Mouse (Mus musculus): ENCODE results near the gene Vegfb. TPM values are rescaled to one million over a fixed set of nuclear protein-coding genes. Genes with fewer than 3 reads are reported as not detected.

Vegfb gene
- polyA plus RNA-seq, 1 experiment from 2014 or later = 23.2 TPM

DNA sequence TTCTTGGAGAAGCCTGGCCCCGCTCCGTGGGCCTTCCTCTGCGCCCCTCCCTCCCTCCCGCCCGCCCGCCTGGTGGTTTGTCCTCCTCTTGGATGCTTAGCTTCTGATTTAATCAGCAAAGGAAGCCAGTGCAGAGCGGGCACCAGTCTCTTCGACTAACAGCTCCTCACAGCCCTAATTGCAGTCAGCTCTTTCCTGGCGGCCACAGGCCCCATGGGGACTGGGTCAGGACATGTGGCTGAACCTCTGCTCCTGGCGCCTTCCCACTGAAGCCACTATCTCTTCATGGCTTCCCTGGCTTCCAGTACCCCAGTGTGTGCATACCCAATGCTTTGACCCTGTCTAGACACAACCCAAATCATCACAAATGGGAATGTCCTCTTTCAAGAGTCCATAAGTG is 31.0 kb downstream of the Vegfb start:
- Histone ChIP-seq H3K27ac (no peak overlapping the region), H3K4me1 (peaks cover 21% of the 10 kb centered on the region), H3K4me3 (no peak overlapping the region), H3K36me3 (peaks cover 74% of the 10 kb centered on the region), H3K4me2 (no peak overlapping the region), H3K9me3 (replicated peaks) (no peaks in the 10 kb centered on the region), H3K9ac (no peak overlapping the region), H3K27me3 (replicated peaks) (no peaks in the 10 kb centered on the region)
- WGBS (ENCODE audit: insufficient replicate concordance) = 72% methylated on average over 10 of the region's 10 CpGs
- ATAC-seq = no peak

DNA sequence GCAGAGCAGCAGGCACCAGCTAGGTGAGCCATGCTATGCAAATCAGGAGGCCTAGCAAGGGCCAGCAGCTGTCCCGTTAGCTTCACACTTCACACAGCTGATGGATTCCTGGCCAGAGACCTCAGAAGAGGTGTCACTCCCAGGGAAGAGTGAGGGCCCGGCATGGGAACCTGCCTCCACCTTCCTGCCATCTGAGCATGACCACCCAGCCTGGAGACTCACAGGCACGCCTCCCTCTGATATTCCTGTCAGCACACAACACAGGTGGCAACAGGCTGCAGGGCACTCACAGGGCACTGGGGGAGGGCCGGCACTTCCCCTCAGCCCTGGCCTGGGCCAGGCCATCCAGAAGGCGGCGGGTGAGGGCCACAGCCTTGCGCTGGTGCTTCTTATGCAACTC is 32.0 kb downstream of the Vegfb start:
- peaks cover 30% of the 10 kb centered on the region for H3K4me1 ChIP-seq
- no peak overlapping the region for H3K4me2 ChIP-seq
- H3K36me3 ChIP-seq = peaks cover 69% of the 10 kb centered on the region

DNA sequence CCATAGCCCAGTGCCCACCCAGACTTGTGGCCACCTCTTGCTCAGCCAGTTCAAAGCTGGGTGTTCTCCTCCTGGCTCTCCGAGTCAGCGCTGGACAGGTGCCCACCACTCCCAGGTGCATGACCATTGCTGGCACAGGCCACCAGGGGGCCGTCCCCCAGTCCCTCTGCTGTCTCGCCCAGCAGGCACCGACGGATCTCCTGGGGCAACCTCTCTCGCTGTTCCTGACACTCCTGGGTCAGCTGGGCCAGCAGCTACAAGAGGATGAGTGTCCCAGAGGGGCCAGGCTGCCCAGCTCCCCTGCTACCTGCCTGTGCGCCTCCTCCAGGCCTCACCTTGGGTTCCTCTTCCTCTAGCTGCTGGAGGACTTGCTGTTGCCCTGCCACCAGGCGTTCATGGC is 33.4 kb downstream of the Vegfb start:
- Histone ChIP-seq H3K4me3 (no peak overlapping the region), H3K4me1 (peaks cover 44% of the 10 kb centered on the region), H3K4me2 (no peak overlapping the region), H3K9ac (no peak overlapping the region), H3K27me3 (replicated peaks) (no peaks in the 10 kb centered on the region), H3K9me3 (replicated peaks) (no peaks in the 10 kb centered on the region), H3K27ac (0 out of 2 replicates have a peak overlapping the region, but pooled peaks have one; percentile 2), H3K36me3 (peaks cover 55% of the 10 kb centered on the region)
- ATAC-seq = no peak
- WGBS (ENCODE audit: insufficient replicate concordance) = 67% methylated on average over 9 of the region's 9 CpGs

More for the DNA sequence above, 32.0 kb downstream of the Vegfb start:
- 81% methylated on average over 7 of the region's 7 CpGs for WGBS (ENCODE audit: insufficient replicate concordance)
- Histone ChIP-seq H3K9me3 (replicated peaks) (no peaks in the 10 kb centered on the region), H3K9ac (no peak overlapping the region), H3K4me3 (no peak overlapping the region), H3K27me3 (replicated peaks) (no peaks in the 10 kb centered on the region), H3K27ac (no peak overlapping the region)
- ATAC-seq = no peak

DNA sequence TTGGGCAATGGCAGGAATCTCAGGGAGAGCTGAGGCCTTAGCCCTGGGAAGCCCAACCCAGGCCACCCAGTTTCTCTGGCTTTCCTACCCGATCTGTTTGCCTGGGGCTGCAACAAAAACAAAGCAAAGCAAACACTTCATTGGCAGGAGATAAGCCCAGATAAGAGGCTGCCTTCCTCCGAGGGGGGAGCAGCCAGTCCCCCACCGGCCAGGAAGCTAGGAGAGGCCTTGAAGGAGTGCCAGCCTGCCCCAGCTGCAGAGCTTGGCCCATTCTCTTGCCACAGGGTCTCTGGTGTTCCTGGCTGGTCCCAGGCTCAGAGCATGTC is 34.8 kb downstream of the Vegfb start:
- no peaks in the 10 kb centered on the region for H3K9me3 ChIP-seq (replicated peaks)
- peak overlapping the region; percentile 93 for H3K27ac ChIP-seq
- H3K9ac ChIP-seq = peak overlapping the region; percentile 81
- peak overlapping the region; percentile 99 for H3K4me2 ChIP-seq
- H3K4me3 ChIP-seq = peak overlapping the region; percentile 70
- peaks cover 45% of the 10 kb centered on the region for H3K36me3 ChIP-seq
- no peaks in the 10 kb centered on the region for H3K27me3 ChIP-seq (replicated peaks)
- 1% methylated on average over 3 of the region's 3 CpGs for WGBS (ENCODE audit: insufficient replicate concordance)
- ATAC-seq = peak; percentile 5; the same call in 1 of the 2 replicates
- H3K4me1 ChIP-seq = peaks cover 50% of the 10 kb centered on the region

DNA sequence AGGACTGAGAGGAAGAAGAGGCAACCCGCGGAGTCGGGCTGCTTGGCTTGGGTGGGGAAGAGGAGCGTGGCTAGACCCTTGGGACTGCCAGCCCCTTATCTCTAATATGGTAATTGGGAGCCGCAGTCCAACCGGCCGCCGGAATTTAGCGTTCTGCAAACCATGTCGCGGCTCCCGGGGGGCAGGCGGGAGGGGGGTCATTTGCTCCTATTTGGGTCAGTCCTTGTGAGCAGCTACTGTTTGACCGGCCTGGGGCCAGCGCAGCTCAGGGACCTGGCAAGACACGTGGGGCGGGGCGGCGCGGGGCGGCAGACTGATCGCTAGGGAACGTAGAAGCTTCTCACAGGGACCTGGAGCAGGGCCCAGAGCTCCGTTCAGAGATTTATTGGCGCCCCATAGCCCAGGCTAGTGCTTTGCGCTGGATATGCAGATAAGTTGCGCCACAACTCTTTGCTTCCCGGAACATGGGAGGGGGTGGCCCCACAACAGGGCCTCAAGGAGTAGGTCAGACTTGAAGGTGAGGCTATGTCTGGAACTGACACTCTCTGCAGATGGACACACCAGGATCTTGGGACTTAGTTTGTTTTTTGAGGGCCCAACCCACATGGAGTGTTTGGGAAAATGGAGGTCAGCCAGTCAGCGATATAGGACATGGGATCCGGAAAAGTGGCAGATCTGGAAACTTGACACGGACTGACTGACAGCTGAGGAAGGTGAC is 35.3 kb downstream of the Vegfb start:
- H3K9ac ChIP-seq = peak overlapping the region; percentile 81
- peak; percentile 31 for ATAC-seq
- peak overlapping the region; percentile 70 for H3K4me3 ChIP-seq
- H3K4me1 ChIP-seq = peaks cover 51% of the 10 kb centered on the region
- H3K9me3 ChIP-seq (replicated peaks) = no peaks in the 10 kb centered on the region
- peak overlapping the region; percentile 93 for H3K27ac ChIP-seq
- H3K36me3 ChIP-seq = peaks cover 40% of the 10 kb centered on the region
- H3K4me2 ChIP-seq = peak overlapping the region; percentile 99
- no peaks in the 10 kb centered on the region for H3K27me3 ChIP-seq (replicated peaks)
- 2% methylated on average over 31 of the region's 31 CpGs for WGBS (ENCODE audit: insufficient replicate concordance)

DNA sequence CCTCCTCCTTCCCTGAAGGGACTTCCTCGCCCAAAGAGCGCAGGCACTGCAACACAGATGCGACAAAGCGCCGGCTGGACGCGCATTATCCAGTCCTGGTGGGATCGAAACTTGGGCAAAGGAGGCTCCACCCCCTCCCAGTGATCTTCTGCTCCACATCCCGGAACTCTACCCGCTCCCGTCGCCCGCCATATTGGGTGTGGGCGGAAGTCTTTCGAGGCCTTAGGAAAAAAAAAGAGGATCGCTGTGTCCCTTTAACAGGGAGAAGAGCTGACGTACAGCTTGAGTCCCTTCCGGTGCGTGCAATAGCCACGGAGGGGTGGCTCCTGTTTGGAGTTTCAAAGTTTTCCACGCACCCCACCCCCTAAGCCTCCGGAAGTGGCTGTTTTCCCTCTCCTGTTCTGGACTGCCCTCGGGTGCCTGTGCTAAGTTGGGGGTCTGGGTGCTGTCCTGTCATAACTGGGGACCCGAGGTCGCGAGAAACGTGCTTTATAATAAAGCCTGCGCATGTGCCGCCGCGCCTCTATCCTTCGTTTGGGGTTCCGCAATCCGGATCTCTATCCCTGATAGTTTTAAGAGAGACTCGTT is 36.0 kb downstream of the Vegfb start:
- under 1% methylated on average over 35 of the region's 35 CpGs for WGBS (ENCODE audit: insufficient replicate concordance)
- peak overlapping the region; percentile 81 for H3K9ac ChIP-seq
- H3K9me3 ChIP-seq (replicated peaks) = no peaks in the 10 kb centered on the region
- H3K36me3 ChIP-seq = peaks cover 37% of the 10 kb centered on the region
- H3K4me1 ChIP-seq = peaks cover 51% of the 10 kb centered on the region
- H3K27ac ChIP-seq = peak overlapping the region; percentile 93
- ATAC-seq = peak; percentile 71
- H3K27me3 ChIP-seq (replicated peaks) = no peaks in the 10 kb centered on the region
- peak overlapping the region; percentile 70 for H3K4me3 ChIP-seq
- H3K4me2 ChIP-seq = peak overlapping the region; percentile 99

DNA sequence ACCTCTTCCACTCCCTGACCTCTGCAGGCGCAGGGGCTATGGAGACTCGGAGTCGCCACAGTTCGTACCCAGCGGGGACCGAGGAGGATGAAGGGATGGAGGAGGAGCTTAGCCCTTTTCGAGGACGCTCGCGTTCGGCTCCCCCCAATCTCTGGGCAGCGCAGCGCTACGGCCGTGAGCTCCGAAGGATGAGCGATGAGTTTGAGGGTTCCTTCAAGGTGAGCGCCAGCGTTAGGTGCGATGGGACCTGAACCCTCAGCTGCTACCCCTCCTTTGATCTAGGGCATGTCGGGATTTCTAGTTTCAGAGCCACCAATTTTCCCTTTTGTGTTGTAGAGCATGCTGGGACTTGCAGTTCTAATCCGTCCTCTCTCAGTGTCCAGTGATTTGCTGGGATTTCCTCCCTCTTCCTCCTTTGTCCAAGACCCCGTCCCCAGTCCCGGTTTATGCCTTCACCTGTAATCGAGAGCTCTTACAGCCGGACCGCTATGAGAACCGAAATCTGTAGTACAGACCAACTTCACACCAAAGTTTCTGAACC is 36.8 kb downstream of the Vegfb start:
- peaks cover 51% of the 10 kb centered on the region for H3K4me1 ChIP-seq
- peak overlapping the region; percentile 81 for H3K9ac ChIP-seq
- ATAC-seq = peak; percentile 31
- WGBS (ENCODE audit: insufficient replicate concordance) = under 1% methylated on average over 28 of the region's 28 CpGs
- peak overlapping the region; percentile 99 for H3K4me2 ChIP-seq
- no peaks in the 10 kb centered on the region for H3K27me3 ChIP-seq (replicated peaks)
- H3K36me3 ChIP-seq = peaks cover 37% of the 10 kb centered on the region
- H3K27ac ChIP-seq = peak overlapping the region; percentile 93
- H3K4me3 ChIP-seq = peak overlapping the region; percentile 70
- H3K9me3 ChIP-seq (replicated peaks) = no peaks in the 10 kb centered on the region

DNA sequence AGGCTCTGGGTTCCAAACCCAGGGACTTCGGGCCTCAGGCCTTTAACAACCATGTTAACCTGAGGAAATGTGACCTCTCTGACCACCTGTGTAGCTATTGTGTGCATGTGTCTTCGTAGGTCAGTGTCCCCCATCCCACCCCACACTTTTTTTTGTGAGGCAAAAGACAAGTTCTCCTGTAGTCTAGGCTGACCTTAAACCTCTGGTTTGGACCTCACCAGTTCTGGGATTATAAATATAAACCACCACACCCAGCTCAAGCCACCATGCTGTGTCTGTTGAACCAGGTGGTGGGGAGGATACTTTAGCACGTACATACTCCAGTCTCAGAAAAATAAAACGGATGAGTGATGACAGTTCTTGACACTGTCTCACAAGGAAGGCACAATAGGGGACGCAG is 37.5 kb downstream of the Vegfb start:
- no peak for ATAC-seq
- H3K9ac ChIP-seq = no peak overlapping the region

DNA sequence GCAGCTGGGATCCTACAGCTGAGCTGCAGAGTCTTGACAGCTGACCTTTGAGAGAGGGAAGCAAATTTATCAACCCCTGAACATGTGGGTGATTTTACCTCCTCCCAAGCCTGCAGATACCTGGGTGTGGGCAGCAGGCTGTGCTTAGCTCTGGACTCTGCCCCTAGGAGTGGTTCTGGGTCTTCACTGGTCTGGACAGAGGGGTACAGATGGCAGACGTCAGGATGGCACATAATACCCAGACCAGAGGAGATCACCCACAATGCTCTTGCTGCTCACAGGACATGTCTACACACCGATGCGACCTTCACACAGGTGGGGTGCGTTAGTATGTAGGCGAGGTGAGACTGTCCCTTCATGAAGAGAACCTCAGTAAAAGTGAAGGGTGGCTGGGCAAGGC is 37.9 kb downstream of the Vegfb start:
- Histone ChIP-seq H3K36me3 (peaks cover 36% of the 10 kb centered on the region), H3K9me3 (replicated peaks) (no peaks in the 10 kb centered on the region), H3K4me3 (no peak overlapping the region), H3K9ac (no peak overlapping the region), H3K27ac (no peak overlapping the region), H3K4me1 (peaks cover 51% of the 10 kb centered on the region), H3K27me3 (replicated peaks) (no peaks in the 10 kb centered on the region), H3K4me2 (0 out of 2 replicates have a peak overlapping the region, but pooled peaks have one; percentile 99)
- ATAC-seq = no peak
- 84% methylated on average over 5 of the region's 5 CpGs for WGBS (ENCODE audit: insufficient replicate concordance)

More for the DNA sequence above, 37.5 kb downstream of the Vegfb start:
- H3K36me3 ChIP-seq = peaks cover 36% of the 10 kb centered on the region
- H3K27me3 ChIP-seq (replicated peaks) = no peaks in the 10 kb centered on the region
- H3K27ac ChIP-seq = no peak overlapping the region; the same call in 1 of the 2 replicates
- H3K4me1 ChIP-seq = peaks cover 51% of the 10 kb centered on the region
- H3K4me2 ChIP-seq = peak overlapping the region; percentile 99
- H3K4me3 ChIP-seq = peak overlapping the region; percentile 70
- no peaks in the 10 kb centered on the region for H3K9me3 ChIP-seq (replicated peaks)
- 63% methylated on average over 5 of the region's 5 CpGs for WGBS (ENCODE audit: insufficient replicate concordance)

DNA sequence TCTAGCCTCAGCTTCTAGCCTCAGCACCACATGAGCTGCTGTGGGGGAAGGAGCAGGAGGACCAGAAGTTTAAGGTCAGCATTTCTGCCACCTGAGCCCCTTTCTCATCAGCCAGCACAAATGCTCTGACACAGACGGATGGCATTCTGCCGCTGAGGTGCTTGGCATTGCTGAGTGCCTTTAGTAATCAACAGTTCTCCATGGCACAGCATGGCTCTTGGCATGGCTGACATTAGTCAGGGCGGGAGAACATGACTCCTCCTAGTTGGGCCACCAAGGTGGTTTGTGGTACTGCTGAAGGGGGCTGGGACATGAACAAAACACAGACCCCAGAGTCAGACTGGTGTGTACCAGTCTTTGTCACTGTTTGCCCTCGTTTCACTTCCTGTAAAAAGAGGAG is 39.3 kb downstream of the Vegfb start:
- ATAC-seq = no peak
- no peaks in the 10 kb centered on the region for H3K27me3 ChIP-seq (replicated peaks)
- H3K4me1 ChIP-seq = peaks cover 53% of the 10 kb centered on the region
- H3K9ac ChIP-seq = no peak overlapping the region
- H3K4me2 ChIP-seq = no peak overlapping the region
- no peaks in the 10 kb centered on the region for H3K9me3 ChIP-seq (replicated peaks)
- no peak overlapping the region for H3K4me3 ChIP-seq
- peaks cover 28% of the 10 kb centered on the region for H3K36me3 ChIP-seq
- peak overlapping the region; percentile 31; the same call in 1 of the 2 replicates for H3K27ac ChIP-seq
- 69% methylated on average over 4 of the region's 4 CpGs for WGBS (ENCODE audit: insufficient replicate concordance)

DNA sequence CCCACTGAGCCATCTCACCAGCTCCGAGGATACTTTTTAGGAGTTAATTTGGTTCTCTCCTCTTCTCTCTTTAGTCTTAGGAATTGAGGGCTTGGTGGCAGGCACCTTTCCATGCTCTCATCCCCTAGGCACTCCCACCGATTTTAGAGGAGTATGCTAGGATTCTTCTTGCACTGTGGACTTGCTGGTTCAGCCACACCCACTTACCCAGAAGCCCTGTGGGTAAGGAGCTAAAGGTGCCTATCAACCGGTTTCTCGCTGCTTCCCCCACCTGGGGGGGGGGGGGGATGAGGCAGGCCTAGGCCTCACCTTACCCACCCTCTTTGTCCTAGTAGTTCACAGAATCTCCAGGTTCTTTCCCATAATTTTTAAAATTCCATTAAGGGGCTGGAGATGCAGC is 39.7 kb downstream of the Vegfb start:
- H3K4me3 ChIP-seq = no peak overlapping the region
- peaks cover 53% of the 10 kb centered on the region for H3K4me1 ChIP-seq
- H3K27me3 ChIP-seq (replicated peaks) = no peaks in the 10 kb centered on the region
- peak overlapping the region; percentile 31; the same call in 1 of the 2 replicates for H3K27ac ChIP-seq
- no peaks in the 10 kb centered on the region for H3K9me3 ChIP-seq (replicated peaks)
- H3K9ac ChIP-seq = no peak overlapping the region
- WGBS (ENCODE audit: insufficient replicate concordance) = 53% methylated on average over 4 of the region's 4 CpGs
- H3K36me3 ChIP-seq = peaks cover 26% of the 10 kb centered on the region
- H3K4me2 ChIP-seq = no peak overlapping the region
- no peak for ATAC-seq

DNA sequence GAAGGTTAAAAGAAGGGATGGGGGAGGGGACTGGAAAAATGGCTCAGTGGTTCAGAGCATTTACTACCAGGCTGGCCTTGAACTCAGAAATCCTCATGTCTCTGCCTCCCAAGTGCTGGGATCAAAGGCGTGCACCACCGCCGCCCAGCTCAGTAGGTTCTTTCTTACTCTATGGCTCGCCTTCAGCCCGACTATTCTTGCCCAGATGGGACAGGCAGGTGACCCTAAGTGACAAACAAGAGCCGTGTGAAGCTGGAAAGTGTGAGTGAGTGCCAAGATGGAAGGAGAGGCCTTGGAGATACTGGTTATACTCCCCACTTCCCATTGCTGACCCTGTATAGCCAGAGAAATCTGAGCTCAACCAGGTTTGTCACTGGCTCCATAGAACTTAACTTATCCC is 43.7 kb downstream of the Vegfb start:
- H3K9me3 ChIP-seq (replicated peaks) = no peaks in the 10 kb centered on the region
- WGBS (ENCODE audit: insufficient replicate concordance) = 90% methylated on average over 6 of the region's 6 CpGs
- ATAC-seq = no peak
- no peaks in the 10 kb centered on the region for H3K27me3 ChIP-seq (replicated peaks)
- H3K4me3 ChIP-seq = no peak overlapping the region
- peaks cover 37% of the 10 kb centered on the region for H3K4me1 ChIP-seq
- no peak overlapping the region for H3K9ac ChIP-seq
- H3K4me2 ChIP-seq = no peak overlapping the region
- H3K36me3 ChIP-seq = peaks cover 26% of the 10 kb centered on the region
- no peak overlapping the region for H3K27ac ChIP-seq

Data from liver, embryonic 12.5 days (tissue).